19 mouse cellular contexts compared by ENCODE assay signal in the genomic region with DNA sequence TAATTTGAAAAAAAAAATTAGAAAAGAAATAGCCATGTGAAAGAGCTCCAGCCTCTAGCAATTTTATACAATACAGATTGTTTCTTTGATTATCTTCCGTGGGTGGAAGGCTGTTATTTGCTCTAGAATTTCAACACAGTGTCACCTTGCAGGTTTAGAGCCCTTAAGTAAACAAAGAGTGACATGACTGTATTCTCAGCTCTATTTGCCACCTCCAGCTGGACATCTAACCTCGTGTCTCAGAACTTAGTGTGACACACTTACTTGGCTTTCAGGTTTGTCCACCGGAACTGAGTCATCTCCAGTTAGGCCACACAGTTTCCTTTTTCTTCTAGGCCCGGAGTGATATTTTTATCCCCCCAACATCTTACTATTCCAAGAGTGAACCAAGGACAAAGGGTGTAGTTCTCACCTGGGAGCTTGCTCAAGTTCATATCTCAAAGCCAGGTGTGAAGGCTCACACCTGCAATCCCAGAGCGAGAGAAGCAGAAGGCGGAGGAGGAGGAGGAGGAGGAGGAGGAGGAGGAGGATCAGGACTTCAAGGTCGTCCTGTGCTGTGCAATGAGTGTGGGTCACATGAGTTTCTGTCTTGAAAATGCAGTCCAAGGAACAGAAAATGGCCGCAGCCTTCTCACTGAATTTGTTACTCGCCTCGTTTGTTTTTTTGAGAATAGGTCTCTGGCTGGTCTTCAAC. TPM values are rescaled to one million over a fixed set of nuclear protein-coding genes. Genes with fewer than 3 reads are reported as not detected.
DNase-seq lines count a peak whose midpoint lies in the region; ATAC-seq and TF ChIP-seq lines count a peak whose summit lies in the region.
"Had no signal": no experiment of that assay in that cellular context is flagged by ENCODE, and none has a peak within 500 bp of the region (broad histone marks: within the 10 kb centered on the region; RNA-seq: fewer than 3 reads in every experiment).

No protein-coding gene starts in this region.

- H3K27ac ChIP-seq in liver, embryonic 14.5 days, result no peak overlapping the region
- H3K27ac ChIP-seq in liver, embryonic 12.5 days, result no peak overlapping the region
- no peak overlapping the region for H3K27ac ChIP-seq in heart, embryonic 11.5 days (ENCODE audit: low read depth, low read length)
- H3K27ac ChIP-seq: embryonic facial prominence, embryonic 13.5 days; heart, embryonic 10.5 days; limb, embryonic 15.5 days; midbrain, embryonic 12.5 days had no signal

- 59% methylated on average over 10 of the region's 10 CpGs for WGBS in liver, embryonic 14.5 days (ENCODE audit: insufficient replicate concordance)
- WGBS in liver, embryonic 12.5 days (ENCODE audit: insufficient replicate concordance), result 53% methylated on average over 10 of the region's 10 CpGs
- 73% methylated on average over 10 of the region's 10 CpGs for WGBS in heart, embryonic 11.5 days (ENCODE audit: insufficient replicate concordance)

- no peaks in the 10 kb centered on the region for H3K9me3 ChIP-seq in liver, embryonic 14.5 days (ENCODE audit: control insufficient read depth, low read length)
- no peaks in the 10 kb centered on the region for H3K9me3 ChIP-seq in liver, embryonic 12.5 days (replicated peaks)
- H3K9me3 ChIP-seq in megakaryocyte, embryonic 14.5 days, result no peaks in the 10 kb centered on the region
- H3K9me3 ChIP-seq in heart, embryonic 11.5 days (replicated peaks; ENCODE audit: control insufficient read depth, low read length), result no peaks in the 10 kb centered on the region
- H3K9me3 ChIP-seq: embryonic facial prominence, embryonic 13.5 days; heart, embryonic 10.5 days; limb, embryonic 15.5 days; midbrain, embryonic 12.5 days had no signal

- H3K4me2 ChIP-seq in liver, embryonic 14.5 days (ENCODE audit: low read depth), result no peak overlapping the region
- H3K4me2 ChIP-seq in liver, embryonic 12.5 days, result no peak overlapping the region
- H3K4me2 ChIP-seq in heart, embryonic 11.5 days, result no peak overlapping the region
- H3K4me2 ChIP-seq: embryonic facial prominence, embryonic 13.5 days; limb, embryonic 15.5 days; midbrain, embryonic 12.5 days had no signal

- TF ChIP-seq CTCF in liver, embryonic 14.5 days (IDR thresholded peaks at IDR 0.05; ENCODE audit: low read depth), result no peak

- H3K4me1 ChIP-seq in liver, embryonic 14.5 days (replicated peaks; ENCODE audit: control insufficient read depth in 2 of 2, insufficient read depth in 2 of 2, low read length in 1 of 2), result peaks cover 9 to 23% of the 10 kb centered on the region in 2 experiments
- peaks cover 27% of the 10 kb centered on the region for H3K4me1 ChIP-seq in liver, embryonic 12.5 days
- peaks cover 74% of the 10 kb centered on the region for H3K4me1 ChIP-seq in megakaryocyte, embryonic 14.5 days
- H3K4me1 ChIP-seq in heart, embryonic 11.5 days (ENCODE audit: control insufficient read depth, insufficient read depth, low read length), result no peaks in the 10 kb centered on the region
- H3K4me1 ChIP-seq: embryonic facial prominence, embryonic 13.5 days; limb, embryonic 15.5 days; midbrain, embryonic 12.5 days had no signal

- no peak overlapping the region for H3K4me3 ChIP-seq in liver, embryonic 14.5 days (ENCODE audit: insufficient read depth in 1 of 2, low read depth in 2 of 2, low read length in 2 of 2)
- no peak overlapping the region for H3K4me3 ChIP-seq in liver, embryonic 12.5 days
- H3K4me3 ChIP-seq in megakaryocyte, embryonic 14.5 days (replicated peaks), result peak overlapping the region; percentile 5
- no peak overlapping the region for H3K4me3 ChIP-seq in heart, embryonic 11.5 days (ENCODE audit: low read depth, low read length)
- H3K4me3 ChIP-seq: embryonic facial prominence, embryonic 13.5 days; heart, embryonic 10.5 days; limb, embryonic 15.5 days; midbrain, embryonic 12.5 days had no signal

- H3K9ac ChIP-seq in liver, embryonic 14.5 days (replicated peaks), result no peak overlapping the region
- H3K9ac ChIP-seq in liver, embryonic 12.5 days, result no peak overlapping the region
- H3K9ac ChIP-seq in heart, embryonic 11.5 days (ENCODE audit: low read depth, low read length), result no peak overlapping the region
- H3K9ac ChIP-seq: embryonic facial prominence, embryonic 13.5 days; limb, embryonic 15.5 days; midbrain, embryonic 12.5 days had no signal

- H3K36me3 ChIP-seq in liver, embryonic 14.5 days (replicated peaks; ENCODE audit: control insufficient read depth, insufficient read depth, low read depth), result no peaks in the 10 kb centered on the region
- H3K36me3 ChIP-seq in liver, embryonic 12.5 days, result no peaks in the 10 kb centered on the region
- peaks cover 46% of the 10 kb centered on the region for H3K36me3 ChIP-seq in megakaryocyte, embryonic 14.5 days (replicated peaks; ENCODE audit: low read length)
- no peaks in the 10 kb centered on the region for H3K36me3 ChIP-seq in heart, embryonic 11.5 days (ENCODE audit: control insufficient read depth, insufficient read depth, low read length)
- H3K36me3 ChIP-seq: embryonic facial prominence, embryonic 13.5 days; heart, embryonic 10.5 days; limb, embryonic 15.5 days; midbrain, embryonic 12.5 days had no signal

- no peaks in the 10 kb centered on the region for H3K27me3 ChIP-seq in liver, embryonic 14.5 days (ENCODE audit: control insufficient read depth, insufficient read depth, low read length)
- H3K27me3 ChIP-seq in liver, embryonic 12.5 days (replicated peaks), result no peaks in the 10 kb centered on the region
- no peaks in the 10 kb centered on the region for H3K27me3 ChIP-seq in megakaryocyte, embryonic 14.5 days (replicated peaks)
- H3K27me3 ChIP-seq in heart, embryonic 11.5 days (ENCODE audit: control insufficient read depth, insufficient read depth, low read length), result no peaks in the 10 kb centered on the region
- H3K27me3 ChIP-seq: embryonic facial prominence, embryonic 13.5 days; limb, embryonic 15.5 days; midbrain, embryonic 12.5 days had no signal

- ATAC-seq in liver, embryonic 14.5 days (ENCODE audit: insufficient read depth), result no peak
- ATAC-seq in liver, embryonic 12.5 days, result no peak
- ATAC-seq in granulocyte monocyte progenitor cell, adult 5-6 weeks (replicated peaks; ENCODE audit: poor library complexity, severe bottlenecking), result peak; percentile 61
- no peak for ATAC-seq in heart, embryonic 11.5 days (replicated peaks; ENCODE audit: insufficient number of reproducible peaks, low FRiP score, low TSS enrichment)
- ATAC-seq: hindbrain, embryonic 16.5 days had no signal

- 0 out of 2 replicates have a peak, but pooled peaks have one; percentile 9 for TF ChIP-seq EP300 in liver, embryonic 14.5 days (IDR thresholded peaks at IDR 0.05; ENCODE audit: low read depth)

- intact Hi-C loops in left cerebral cortex, postnatal 14 days (cut with DNase I), result no loop called here

- no peak for DNase-seq in liver, embryonic 14.5 days (ENCODE audit: low read depth in 3 of 3, low spot score in 3 of 3)
- peak; percentile 37 for DNase-seq in yolk sac, embryonic 10.5 days (ENCODE audit: low spot score)
- no peak for DNase-seq in left cerebral cortex, postnatal 14 days (ENCODE audit: low spot score in 2 of 2)
- DNase-seq: adrenal gland, postnatal 10 days; cerebellum, adult 18-20 months; gastrocnemius, postnatal 14 days; heart, postnatal 14 days; kidney, postnatal 4 days; right cerebral cortex, postnatal 4 days; thymus, adult 18-20 months had no signal

RNA-seq across cellular contexts. Expression of gene Slc16a6, which starts 14.7 kb away (rescaled TPM):
- 5.8 and 8.0 TPM in 2 replicates for polyA plus RNA-seq in liver, embryonic 14.5 days (2012; rRNA removed)
- 39.0 and 39.5 TPM in 2 replicates for polyA plus RNA-seq in liver, embryonic 14.5 days (2014; fragmentation: Nextera tagmentation; extraction: Ambion mirVana)
- 51.5 and 53.7 TPM in 2 replicates for polyA plus RNA-seq in liver, embryonic 12.5 days (2016; fragmentation: Nextera tagmentation; extraction: Ambion mirVana)
- 41.4 and 42.6 TPM in 2 replicates for total RNA-seq in granulocyte monocyte progenitor cell, adult 5-6 weeks (2014; fragmentation: Nextera tagmentation)
- 14.9 and 16.6 TPM in 2 replicates for total RNA-seq in granulocyte monocyte progenitor cell, adult 5-6 weeks (2017)
- 23.4 and 34.7 TPM in 2 replicates for polyA plus RNA-seq in megakaryocyte, embryonic 14.5 days (2012; ENCODE audit: insufficient read depth, low replicate concordance)
- total RNA-seq in left cerebral cortex, postnatal 14 days (2021), result 10 to 100 TPM in 1 of 2 experiments, 1 to 10 TPM in 1; 9.6 to 11.4 TPM
- polyA plus RNA-seq in heart, embryonic 11.5 days (2014; fragmentation: Nextera tagmentation; extraction: Ambion mirVana), result 10.2 and 12.7 TPM in 2 replicates

RNA-seq across cellular contexts. Expression of gene Arsg, which starts 15.0 kb away (rescaled TPM):
- polyA plus RNA-seq in liver, embryonic 14.5 days (2012; rRNA removed), result 2.1 and 2.3 TPM in 2 replicates
- polyA plus RNA-seq in liver, embryonic 14.5 days (2014; fragmentation: Nextera tagmentation; extraction: Ambion mirVana), result 3.4 and 3.8 TPM in 2 replicates
- polyA plus RNA-seq in liver, embryonic 12.5 days (2016; fragmentation: Nextera tagmentation; extraction: Ambion mirVana), result 2.9 and 3.7 TPM in 2 replicates
- total RNA-seq in granulocyte monocyte progenitor cell, adult 5-6 weeks (2014; fragmentation: Nextera tagmentation), result 1.4 and 2.1 TPM in 2 replicates
- 1.5 and 1.6 TPM in 2 replicates for total RNA-seq in granulocyte monocyte progenitor cell, adult 5-6 weeks (2017)
- 0.88 TPM in 1 of 2 replicates, not detected in the other for polyA plus RNA-seq in megakaryocyte, embryonic 14.5 days (2012; ENCODE audit: insufficient read depth, low replicate concordance)
- total RNA-seq in left cerebral cortex, postnatal 14 days (2021), result 1 to 10 TPM; 5.9 to 7.1 TPM
- 4.2 and 5.1 TPM in 2 replicates for polyA plus RNA-seq in heart, embryonic 11.5 days (2014; fragmentation: Nextera tagmentation; extraction: Ambion mirVana)
